Mouse (Mus musculus) embryonic fibroblast, embryonic 13.5 days (primary cell): ENCODE measurements at regions not wholly inside any gene's neighbourhood (a gene's known extent, or its start where the extent isn't known, plus 50 kb on each side); places are given as distances from the start of the nearest gene placed in this dataset.

Source experiments
- CTCF ChIP-seq: IDR thresholded peaks from 2 replicates; pipeline ENCODE4 v1.5.1; 2011; ENCODE audit warnings: mild to moderate bottlenecking, control low read depth, low read length, moderate library complexity, borderline replicate concordance; ENCODE audit not compliant: insufficient read depth
- POLR2A ChIP-seq: IDR thresholded peaks from 2 replicates; pipeline ENCODE4 v1.6.1; 2011; ENCODE audit warnings: low read depth, mild to moderate bottlenecking, control low read depth, low read length, moderate library complexity

DNA sequence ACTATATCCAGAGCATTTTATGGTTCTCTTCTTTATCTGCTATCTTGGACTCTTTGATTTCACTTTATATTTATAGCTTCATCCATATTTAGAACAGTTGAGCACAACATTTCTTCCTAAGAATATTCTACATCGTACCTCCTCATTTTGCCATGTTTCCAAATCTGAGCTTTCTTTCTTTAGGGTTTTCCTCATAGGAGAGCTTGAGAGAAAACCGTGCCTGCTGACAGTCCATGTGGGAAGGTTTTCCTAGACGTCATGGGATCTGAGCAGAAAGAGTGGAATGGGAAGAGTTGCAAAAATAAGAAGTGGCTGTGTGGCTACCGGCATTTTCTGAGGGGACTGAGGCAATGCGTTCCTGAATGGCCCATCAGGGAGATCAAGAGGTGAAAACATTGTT is 92.5 kb upstream of the Lifr start:
- TF ChIP-seq CTCF (no peak), POLR2A (no peak)
